Mouse (Mus musculus): ENCODE measurements around the gene Jazf1. TPM values are rescaled to one million over a fixed set of nuclear protein-coding genes. Genes with fewer than 3 reads are reported as not detected.

The Jazf1 gene
- polyA plus RNA-seq, 1 experiment from 2014 or later: 11.5 TPM

DNA sequence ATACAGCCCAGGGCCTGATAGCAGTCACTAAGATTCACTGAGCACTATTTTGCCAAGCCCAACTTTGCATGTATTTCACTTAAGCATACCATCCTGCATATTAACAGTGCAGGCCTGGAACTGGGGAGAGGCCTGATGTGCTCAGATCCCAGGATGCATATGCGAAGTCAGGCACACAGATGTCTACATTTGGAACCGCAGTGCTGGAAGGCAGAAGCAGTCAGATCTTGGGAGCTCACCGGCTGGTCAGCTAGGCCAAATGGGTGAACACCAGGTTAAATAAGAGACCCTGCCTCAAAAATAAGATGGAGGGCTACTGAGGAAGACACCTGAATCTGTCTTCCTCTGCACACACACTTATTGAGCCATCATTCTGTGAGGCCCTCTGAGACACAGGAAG lies 113.6 kb downstream of the Jazf1 start:
- WGBS: 92% methylated on average over 3 of the region's 3 CpGs
- Histone ChIP-seq H3K4me1 (peaks cover 37% of the 10 kb centered on the region), H3K9ac (no peak overlapping the region), H3K36me3 (no peaks in the 10 kb centered on the region), H3K4me2 (no peak overlapping the region), H3K9me3 (no peaks in the 10 kb centered on the region), H3K4me3 (no peak overlapping the region), H3K27ac (replicated peaks) (no peak overlapping the region), H3K27me3 (replicated peaks) (no peaks in the 10 kb centered on the region)
- ATAC-seq (ENCODE audit: extremely low read depth, insufficient number of reproducible peaks, low FRiP score, low TSS enrichment): no peak

DNA sequence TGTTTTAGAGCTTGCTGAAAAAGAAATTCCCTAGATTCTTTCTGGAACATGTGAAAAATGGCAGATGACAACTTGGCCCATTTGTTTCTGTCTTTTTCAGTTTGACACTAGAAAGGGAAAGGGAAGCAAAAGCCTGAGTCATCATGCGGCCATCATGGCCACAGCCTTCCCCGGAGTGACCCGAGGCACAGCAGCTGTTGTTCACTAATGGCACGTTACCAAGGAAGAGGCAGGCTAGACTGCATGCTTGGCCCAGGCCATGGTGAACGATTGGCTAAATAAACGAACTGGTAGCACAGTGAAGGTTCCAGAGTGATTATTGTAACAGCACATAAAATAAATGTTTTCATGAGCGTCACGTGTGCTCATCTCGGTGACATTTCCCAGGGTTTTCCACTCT lies 114.0 kb downstream of the Jazf1 start:
- 73% methylated on average over 9 of the region's 9 CpGs for WGBS
- no peak for ATAC-seq (ENCODE audit: extremely low read depth, insufficient number of reproducible peaks, low FRiP score, low TSS enrichment)
- H3K4me1 ChIP-seq: peaks cover 41% of the 10 kb centered on the region

DNA sequence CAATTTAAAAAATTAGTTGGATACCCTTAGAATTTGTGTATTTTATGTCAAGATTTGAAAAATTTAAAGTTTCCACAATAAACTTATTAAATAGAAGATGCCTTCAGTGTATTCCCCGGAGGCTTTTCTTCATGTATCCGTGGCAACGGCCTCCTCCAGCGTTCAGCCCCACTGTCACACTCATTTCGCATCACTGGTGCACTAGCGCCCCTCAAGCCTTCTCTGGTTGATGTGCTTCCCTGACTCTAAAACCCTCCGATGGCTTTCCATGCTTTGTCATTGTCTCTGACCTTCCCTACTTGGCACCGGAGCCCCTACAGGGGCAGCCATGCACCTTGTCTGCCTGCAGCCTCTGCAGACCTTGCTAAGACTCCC lies 115.9 kb downstream of the Jazf1 start:
- Histone ChIP-seq H3K4me3 (no peak overlapping the region), H3K9me3 (no peaks in the 10 kb centered on the region), H3K9ac (no peak overlapping the region), H3K36me3 (no peaks in the 10 kb centered on the region), H3K4me2 (no peak overlapping the region), H3K4me1 (peaks cover 52% of the 10 kb centered on the region), H3K27ac (replicated peaks) (no peak overlapping the region), H3K27me3 (replicated peaks) (no peaks in the 10 kb centered on the region)
- WGBS: 68% methylated on average over 8 of the region's 8 CpGs
- no peak for ATAC-seq (ENCODE audit: extremely low read depth, insufficient number of reproducible peaks, low FRiP score, low TSS enrichment)

More for the DNA sequence above, 114.0 kb downstream of the Jazf1 start:
- H3K4me2 ChIP-seq: no peak overlapping the region
- no peak overlapping the region for H3K4me3 ChIP-seq
- H3K9me3 ChIP-seq: no peaks in the 10 kb centered on the region
- no peak overlapping the region for H3K9ac ChIP-seq
- no peak overlapping the region for H3K27ac ChIP-seq (replicated peaks)
- no peaks in the 10 kb centered on the region for H3K27me3 ChIP-seq (replicated peaks)
- H3K36me3 ChIP-seq: no peaks in the 10 kb centered on the region

DNA sequence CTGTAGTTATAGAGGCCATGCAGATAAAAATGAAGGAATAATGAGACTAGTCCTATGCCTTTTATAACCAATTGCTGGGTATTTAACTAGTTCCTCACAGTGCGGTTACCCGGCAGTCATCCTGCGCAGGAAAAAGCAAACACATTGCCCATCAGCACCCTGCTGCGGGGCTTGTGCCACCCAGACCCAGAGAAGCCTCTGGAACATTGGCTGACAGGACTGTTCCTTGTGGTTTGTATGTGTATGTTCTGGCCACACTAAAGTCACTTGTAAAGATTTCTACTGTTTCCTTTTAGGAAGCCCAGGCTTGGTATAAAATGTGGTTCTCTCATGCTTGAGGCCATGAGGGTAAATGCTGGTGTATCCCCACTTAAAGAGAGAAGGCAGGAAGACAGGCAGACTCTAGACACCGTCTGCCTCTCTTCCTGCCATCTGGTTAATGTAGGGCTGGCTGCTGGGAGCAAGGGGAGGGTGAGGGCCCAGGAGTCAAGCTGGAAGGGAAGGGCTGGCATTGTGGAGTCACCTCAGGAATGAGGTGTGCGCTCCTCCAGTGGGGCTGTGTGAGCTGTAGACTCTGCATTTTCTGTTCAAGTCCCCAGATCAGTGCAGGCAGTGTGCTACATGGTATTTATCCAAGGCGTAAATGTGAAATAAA lies 116.4 kb downstream of the Jazf1 start:
- no peaks in the 10 kb centered on the region for H3K9me3 ChIP-seq
- peak overlapping the region; percentile 34 for H3K27ac ChIP-seq (replicated peaks)
- 65% methylated on average over 7 of the region's 7 CpGs for WGBS
- no peak overlapping the region for H3K4me3 ChIP-seq
- no peak for ATAC-seq (ENCODE audit: extremely low read depth, insufficient number of reproducible peaks, low FRiP score, low TSS enrichment)
- no peak overlapping the region for H3K4me2 ChIP-seq
- no peak overlapping the region for H3K9ac ChIP-seq
- H3K36me3 ChIP-seq: no peaks in the 10 kb centered on the region
- no peaks in the 10 kb centered on the region for H3K27me3 ChIP-seq (replicated peaks)
- peaks cover 47% of the 10 kb centered on the region for H3K4me1 ChIP-seq

DNA sequence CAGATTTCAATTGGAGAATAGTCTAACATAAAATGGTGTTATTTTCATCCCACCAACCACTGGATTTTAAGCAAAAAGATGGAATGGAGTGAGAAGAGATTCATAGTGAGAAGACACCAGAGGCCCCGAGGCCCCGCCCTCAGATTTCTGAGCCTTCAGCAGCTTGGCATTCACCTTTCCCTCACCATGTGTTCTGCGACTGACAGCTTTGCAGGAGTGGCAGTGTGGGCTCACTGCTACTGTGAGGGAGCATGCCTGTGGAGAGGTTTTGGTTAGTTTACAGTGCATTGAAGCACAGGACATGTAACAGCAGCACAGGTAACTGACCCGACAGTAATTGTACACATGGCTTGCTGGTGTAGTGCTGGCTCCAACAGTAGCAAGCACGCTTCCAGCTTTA lies 118.1 kb downstream of the Jazf1 start:
- peaks cover 43% of the 10 kb centered on the region for H3K4me1 ChIP-seq
- H3K36me3 ChIP-seq: no peaks in the 10 kb centered on the region
- H3K27me3 ChIP-seq (replicated peaks): no peaks in the 10 kb centered on the region
- H3K9me3 ChIP-seq: no peaks in the 10 kb centered on the region
- no peak overlapping the region for H3K4me2 ChIP-seq
- WGBS: 57% methylated on average over 5 of the region's 5 CpGs
- ATAC-seq (ENCODE audit: extremely low read depth, insufficient number of reproducible peaks, low FRiP score, low TSS enrichment): no peak
- no peak overlapping the region for H3K9ac ChIP-seq
- H3K27ac ChIP-seq (replicated peaks): no peak overlapping the region
- H3K4me3 ChIP-seq: no peak overlapping the region

DNA sequence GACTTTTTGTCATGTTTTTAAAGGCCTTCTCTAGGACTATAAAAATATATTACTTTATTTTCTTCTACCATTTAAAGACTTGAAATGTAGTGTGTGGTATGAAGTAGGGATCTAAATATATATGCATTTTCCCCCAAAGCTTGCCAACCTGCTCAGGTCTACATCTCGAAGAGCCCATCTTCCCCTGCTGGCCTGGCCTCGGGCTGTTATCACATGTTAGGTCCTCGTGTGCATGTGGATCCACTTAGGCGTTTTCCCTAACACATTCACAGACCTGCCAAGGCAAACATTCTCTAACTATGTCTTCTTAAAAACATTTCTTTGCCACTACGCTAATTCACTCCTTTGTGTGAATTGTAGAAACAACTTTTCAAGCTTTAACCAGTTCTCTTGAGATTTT lies 125.9 kb downstream of the Jazf1 start:
- H3K27me3 ChIP-seq (replicated peaks): no peaks in the 10 kb centered on the region
- peaks cover 10% of the 10 kb centered on the region for H3K4me1 ChIP-seq
- H3K27ac ChIP-seq (replicated peaks): no peak overlapping the region
- H3K4me2 ChIP-seq: no peak overlapping the region
- H3K36me3 ChIP-seq: no peaks in the 10 kb centered on the region
- H3K9ac ChIP-seq: no peak overlapping the region
- 39% methylated on average over 5 of the region's 5 CpGs for WGBS
- H3K4me3 ChIP-seq: no peak overlapping the region
- H3K9me3 ChIP-seq: no peaks in the 10 kb centered on the region
- ATAC-seq (ENCODE audit: extremely low read depth, insufficient number of reproducible peaks, low FRiP score, low TSS enrichment): no peak

DNA sequence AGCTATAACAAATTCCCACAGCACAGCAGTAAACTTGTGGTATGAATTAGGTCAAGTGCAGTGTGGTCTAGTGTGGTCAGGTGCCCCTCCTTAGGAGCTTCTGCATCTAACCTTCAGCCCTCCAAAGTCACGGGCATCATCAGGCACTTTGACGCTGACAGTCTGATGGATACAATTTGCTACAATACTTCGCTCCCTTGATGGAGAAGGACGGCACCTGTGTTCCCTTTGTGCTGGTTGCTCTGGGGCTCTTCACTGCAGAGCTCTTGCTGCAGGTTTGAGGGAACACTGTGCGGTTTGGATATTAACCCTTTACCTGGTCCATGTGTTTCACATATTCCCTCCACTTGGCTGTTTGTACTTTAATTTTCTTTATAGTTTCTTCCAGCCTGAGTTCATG lies 126.3 kb downstream of the Jazf1 start:
- Histone ChIP-seq H3K36me3 (no peaks in the 10 kb centered on the region), H3K4me3 (no peak overlapping the region), H3K9ac (no peak overlapping the region), H3K4me2 (no peak overlapping the region), H3K9me3 (no peaks in the 10 kb centered on the region), H3K27ac (replicated peaks) (no peak overlapping the region), H3K27me3 (replicated peaks) (no peaks in the 10 kb centered on the region), H3K4me1 (peaks cover 11% of the 10 kb centered on the region)
- ATAC-seq (ENCODE audit: extremely low read depth, insufficient number of reproducible peaks, low FRiP score, low TSS enrichment): no peak
- WGBS: 74% methylated on average over 5 of the region's 5 CpGs

DNA sequence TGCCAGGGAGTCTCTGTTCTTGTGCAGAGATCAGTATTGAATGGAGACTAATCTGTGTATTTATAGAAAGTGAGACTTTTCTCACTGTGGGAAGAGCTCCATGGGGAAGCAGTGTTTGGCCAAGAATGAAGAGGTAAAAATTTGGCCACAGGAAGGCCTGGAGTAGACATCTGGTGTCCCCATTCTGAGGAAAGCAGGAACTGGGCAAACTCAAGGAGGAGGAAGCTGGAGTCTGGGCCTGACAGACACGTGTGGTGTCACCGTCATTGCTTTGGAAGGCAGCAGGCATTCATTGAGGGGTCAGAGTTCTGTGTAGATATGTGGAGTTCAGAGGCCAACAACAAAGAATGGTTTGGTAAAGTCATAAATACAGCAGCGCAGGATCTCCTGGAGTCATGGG lies 130.5 kb downstream of the Jazf1 start:
- ATAC-seq (ENCODE audit: extremely low read depth, insufficient number of reproducible peaks, low FRiP score, low TSS enrichment): no peak
- no peak overlapping the region for H3K4me3 ChIP-seq
- H3K4me2 ChIP-seq: no peak overlapping the region
- peak overlapping the region; percentile 43; the same call in 1 of the 2 replicates for H3K27ac ChIP-seq (replicated peaks)
- H3K36me3 ChIP-seq: no peaks in the 10 kb centered on the region
- 47% methylated on average over 3 of the region's 3 CpGs for WGBS
- no peak overlapping the region for H3K9ac ChIP-seq
- no peaks in the 10 kb centered on the region for H3K27me3 ChIP-seq (replicated peaks)
- peaks cover 17% of the 10 kb centered on the region for H3K4me1 ChIP-seq
- no peaks in the 10 kb centered on the region for H3K9me3 ChIP-seq

DNA sequence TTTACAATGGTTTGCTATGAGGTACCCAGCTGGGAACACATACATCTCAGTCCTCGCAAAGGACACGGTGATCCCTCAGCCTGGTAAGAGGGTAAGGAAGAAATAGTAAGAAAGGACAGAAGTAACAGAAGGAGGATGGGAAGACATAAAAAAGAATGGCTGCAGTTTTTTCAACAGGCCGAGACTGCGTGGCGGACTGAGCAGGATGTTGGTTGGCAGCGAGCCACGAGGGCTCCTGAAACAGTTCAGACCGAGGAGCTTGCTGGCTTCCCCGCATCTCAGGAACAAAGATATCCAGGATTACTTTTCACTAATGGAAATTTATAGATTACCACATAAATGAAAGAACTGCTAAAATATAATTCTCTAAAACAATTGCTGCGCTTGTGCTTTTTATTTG lies 131.4 kb downstream of the Jazf1 start:
- Histone ChIP-seq H3K27ac (replicated peaks) (no peak overlapping the region; the same call in 1 of the 2 replicates), H3K4me1 (peaks cover 14% of the 10 kb centered on the region), H3K9ac (no peak overlapping the region), H3K4me3 (no peak overlapping the region), H3K36me3 (no peaks in the 10 kb centered on the region), H3K27me3 (replicated peaks) (no peaks in the 10 kb centered on the region), H3K4me2 (0 out of 2 replicates have a peak overlapping the region, but pooled peaks have one; percentile 2), H3K9me3 (no peaks in the 10 kb centered on the region)
- WGBS: 39% methylated on average over 10 of the region's 10 CpGs
- no peak for ATAC-seq (ENCODE audit: extremely low read depth, insufficient number of reproducible peaks, low FRiP score, low TSS enrichment)

DNA sequence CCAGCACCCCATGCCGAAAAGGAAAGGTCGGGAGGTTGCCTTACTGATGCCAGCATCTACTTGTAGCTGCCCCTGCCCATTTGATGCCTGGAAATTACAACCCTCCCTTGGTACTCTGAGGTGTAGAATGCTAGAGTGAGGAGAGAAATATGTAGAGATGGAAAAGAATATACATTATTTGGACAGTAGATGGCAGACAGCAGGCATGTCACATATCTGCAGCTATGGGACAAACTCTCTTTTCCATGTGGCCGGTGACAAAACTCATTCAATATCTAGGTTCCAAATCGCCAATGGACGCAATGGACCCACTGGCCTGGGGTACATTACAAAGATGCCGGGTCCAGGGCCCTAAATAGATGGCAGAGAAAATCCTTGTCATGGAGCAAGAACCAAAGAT lies 134.4 kb downstream of the Jazf1 start:
- Histone ChIP-seq H3K4me3 (no peak overlapping the region), H3K27ac (replicated peaks) (no peak overlapping the region), H3K4me1 (peaks cover 14% of the 10 kb centered on the region), H3K9me3 (no peaks in the 10 kb centered on the region), H3K4me2 (no peak overlapping the region), H3K27me3 (replicated peaks) (no peaks in the 10 kb centered on the region), H3K36me3 (no peaks in the 10 kb centered on the region), H3K9ac (no peak overlapping the region)
- ATAC-seq (ENCODE audit: extremely low read depth, insufficient number of reproducible peaks, low FRiP score, low TSS enrichment): no peak
- WGBS: 69% methylated on average over 6 of the region's 6 CpGs

DNA sequence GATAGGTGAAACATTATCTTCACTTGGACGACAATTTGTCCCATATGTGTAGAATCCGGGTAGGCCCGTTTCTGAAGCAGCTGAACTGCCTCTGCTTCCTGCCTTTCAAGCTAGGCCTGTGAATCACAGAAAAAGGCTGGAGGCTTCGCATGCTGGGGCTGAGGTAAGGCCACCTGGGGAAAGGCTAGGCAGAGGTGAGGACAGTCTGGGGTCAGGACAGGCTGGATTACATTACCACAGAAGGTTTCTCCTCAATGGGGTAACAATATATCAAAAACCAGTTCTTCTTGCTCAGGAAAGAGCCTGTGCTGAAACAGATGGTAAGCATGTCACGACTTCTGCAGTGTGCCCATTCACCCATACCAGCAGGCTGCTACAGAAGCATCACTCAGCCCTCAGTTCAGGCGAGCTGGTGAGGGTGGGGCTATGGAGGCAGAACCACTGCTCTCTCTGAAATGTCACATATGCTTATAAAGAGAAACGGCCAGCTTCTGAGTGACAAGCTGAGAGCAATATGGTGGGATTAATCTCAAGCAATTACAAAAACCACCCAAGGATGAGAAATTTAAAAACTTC lies 135.7 kb downstream of the Jazf1 start:
- no peaks in the 10 kb centered on the region for H3K9me3 ChIP-seq
- no peak overlapping the region for H3K4me2 ChIP-seq
- ATAC-seq (ENCODE audit: extremely low read depth, insufficient number of reproducible peaks, low FRiP score, low TSS enrichment): no peak
- no peak overlapping the region for H3K27ac ChIP-seq (replicated peaks)
- peaks cover 8% of the 10 kb centered on the region for H3K4me1 ChIP-seq
- H3K27me3 ChIP-seq (replicated peaks): no peaks in the 10 kb centered on the region
- no peak overlapping the region for H3K4me3 ChIP-seq
- WGBS: 60% methylated on average over 7 of the region's 7 CpGs
- H3K36me3 ChIP-seq: no peaks in the 10 kb centered on the region
- no peak overlapping the region for H3K9ac ChIP-seq

DNA sequence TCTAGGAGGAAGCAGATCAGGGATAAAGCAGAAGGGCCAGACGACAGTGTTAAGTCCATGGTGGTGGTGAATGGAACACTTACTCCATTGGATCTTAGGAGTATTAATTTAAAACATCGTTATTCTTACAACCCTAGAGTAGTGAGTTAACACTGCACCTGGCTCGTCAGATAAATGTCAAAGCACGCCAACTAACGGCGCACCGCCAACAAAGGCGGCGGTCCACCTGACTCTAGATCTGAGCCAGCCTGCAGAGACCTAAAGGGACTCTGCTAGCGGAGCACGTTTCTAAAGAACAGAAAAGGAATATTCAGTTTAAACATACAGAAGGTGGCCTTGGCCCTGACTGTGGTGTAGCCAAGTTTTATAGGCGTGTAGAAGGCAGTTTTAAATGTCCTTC lies 139.1 kb downstream of the Jazf1 start:
- Histone ChIP-seq H3K9ac (no peak overlapping the region), H3K27ac (replicated peaks) (no peak overlapping the region), H3K4me1 (no peaks in the 10 kb centered on the region; the same call in 1 of the 2 replicates), H3K4me3 (no peak overlapping the region), H3K4me2 (no peak overlapping the region), H3K36me3 (no peaks in the 10 kb centered on the region), H3K9me3 (no peaks in the 10 kb centered on the region), H3K27me3 (replicated peaks) (no peaks in the 10 kb centered on the region)
- 80% methylated on average over 12 of the region's 12 CpGs for WGBS
- ATAC-seq (ENCODE audit: extremely low read depth, insufficient number of reproducible peaks, low FRiP score, low TSS enrichment): no peak

All from heart, embryonic 13.5 days (tissue).